Mouse (Mus musculus) erythroblast, embryonic 14.5 days (primary cell): ENCODE results near the gene Dppa5a.

Experiments used
- GATA1 ChIP-seq: IDR thresholded peaks from 2 replicates; pipeline ENCODE4 v1.6.1; 2012; ENCODE audit warnings: low read length, inconsistent platforms, mixed read lengths
- TAL1 ChIP-seq: IDR thresholded peaks from 3 replicates; pipeline ENCODE4 v1.6.1; 2012; ENCODE audit warnings: low read length, inconsistent platforms, mixed read lengths

DNA sequence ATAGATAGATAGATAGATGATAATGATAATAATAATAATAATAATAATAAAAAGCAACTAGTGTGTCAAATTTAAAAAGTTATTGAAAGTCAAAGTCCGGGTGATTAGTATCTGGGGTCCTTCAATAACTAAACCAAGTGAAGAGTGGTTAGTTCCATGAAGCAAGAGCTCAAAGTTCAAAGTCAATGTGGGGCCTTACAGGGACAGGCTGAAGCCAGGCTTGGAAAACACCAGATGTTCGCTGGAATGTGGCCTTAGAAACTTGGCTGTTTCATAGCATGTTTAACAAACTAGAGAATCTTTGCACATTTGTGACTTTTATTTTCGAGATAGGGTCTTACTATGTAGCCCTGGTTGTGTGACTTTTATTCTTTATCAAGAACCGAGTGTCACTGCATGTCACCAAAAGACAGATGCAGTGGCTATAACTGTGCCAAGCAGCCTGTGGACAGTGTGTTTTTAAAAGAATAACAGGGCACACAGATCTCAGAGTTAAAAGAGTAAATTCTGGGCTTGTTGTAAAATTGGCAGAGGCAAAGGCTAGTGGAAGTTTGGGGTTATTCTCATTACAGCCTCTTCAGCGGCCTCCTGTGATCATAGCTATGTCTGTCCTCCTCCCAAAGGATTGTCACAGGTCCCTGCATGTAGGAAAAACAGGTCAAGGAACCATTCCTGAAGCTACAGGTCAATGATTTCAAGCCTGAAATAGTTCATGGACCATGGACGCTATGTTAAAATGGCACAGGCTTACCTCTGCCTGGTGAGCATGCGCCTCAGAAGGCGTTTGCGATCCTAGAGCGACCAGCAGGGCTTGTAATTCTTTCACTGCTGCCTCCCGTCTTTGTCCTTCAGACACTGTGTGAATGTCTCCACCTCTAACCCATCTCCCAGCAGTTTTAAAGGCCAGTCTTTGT is 13.1 kb downstream of the Dppa5a start:
- TF ChIP-seq GATA1 = no peak
- no peak for TF ChIP-seq TAL1
